Comparison of ENCODE assay signal across 10 mouse cellular contexts in genomic region chr3:87745036-87745659, GRCm38 (mm10). TPM values are rescaled to one million over a fixed set of nuclear protein-coding genes. Genes with fewer than 3 reads are reported as not detected.
DNase-seq lines count a peak whose midpoint lies in the region; ATAC-seq and TF ChIP-seq lines count a peak whose summit lies in the region.
"Had no signal": no experiment of that assay in that cellular context is flagged by ENCODE, and none has a peak within 500 bp of the region (broad histone marks: within the 10 kb centered on the region; RNA-seq: fewer than 3 reads in every experiment).

No protein-coding gene starts in this region.

- H3K4me2 ChIP-seq in heart, postnatal 0 days (ENCODE audit: low read depth, low read length), result peak overlapping the region; percentile 37
- peak overlapping the region; percentile 28 for H3K4me2 ChIP-seq in embryonic facial prominence, embryonic 11.5 days (ENCODE audit: low read depth, low read length)
- peak overlapping the region; percentile 40 for H3K4me2 ChIP-seq in hindbrain, embryonic 14.5 days (replicated peaks)
- peak overlapping the region; percentile 26 for H3K4me2 ChIP-seq in midbrain, embryonic 11.5 days

- WGBS in heart, postnatal 0 days, result 34% methylated on average over 18 of the region's 18 CpGs
- 29% methylated on average over 17 of the region's 18 CpGs for WGBS in embryonic facial prominence, embryonic 11.5 days
- 35% methylated on average over 18 of the region's 18 CpGs for WGBS in hindbrain, embryonic 14.5 days
- 40% methylated on average over 18 of the region's 18 CpGs for WGBS in midbrain, embryonic 11.5 days

- intact Hi-C loops in heart, postnatal 14 days (cut with DNase I), result no loop called here

- H3K9ac ChIP-seq in heart, postnatal 0 days (replicated peaks; ENCODE audit: low read depth, low read length), result no peak overlapping the region
- H3K9ac ChIP-seq in embryonic facial prominence, embryonic 11.5 days (replicated peaks; ENCODE audit: low read length), result no peak overlapping the region; the same call in 1 of the 2 replicates
- no peak overlapping the region for H3K9ac ChIP-seq in hindbrain, embryonic 14.5 days
- peak overlapping the region; percentile 31 for H3K9ac ChIP-seq in midbrain, embryonic 11.5 days (ENCODE audit: low read length)

- H3K27ac ChIP-seq in heart, postnatal 0 days (ENCODE audit: low read depth), result no peak overlapping the region
- H3K27ac ChIP-seq in embryonic facial prominence, embryonic 11.5 days (replicated peaks; ENCODE audit: low read depth, low read length), result 0 out of 2 replicates have a peak overlapping the region, but pooled peaks have one; percentile 16
- no peak overlapping the region for H3K27ac ChIP-seq in hindbrain, embryonic 14.5 days
- H3K27ac ChIP-seq in midbrain, embryonic 11.5 days (ENCODE audit: low read depth, low read length), result no peak overlapping the region

- H3K4me1 ChIP-seq in heart, postnatal 0 days (ENCODE audit: control insufficient read depth, insufficient read depth), result no peaks in the 10 kb centered on the region
- H3K4me1 ChIP-seq in embryonic facial prominence, embryonic 11.5 days (ENCODE audit: control insufficient read depth, insufficient read depth, low read length), result peaks cover 2% of the 10 kb centered on the region
- H3K4me1 ChIP-seq in hindbrain, embryonic 14.5 days (replicated peaks; ENCODE audit: control insufficient read depth, insufficient read depth, low read length), result peaks cover 6% of the 10 kb centered on the region; the same call in 1 of the 2 replicates
- peaks cover 14% of the 10 kb centered on the region for H3K4me1 ChIP-seq in midbrain, embryonic 11.5 days (ENCODE audit: control insufficient read depth, insufficient read depth, low read length)

- no peaks in the 10 kb centered on the region for H3K36me3 ChIP-seq in heart, postnatal 0 days (replicated peaks; ENCODE audit: control insufficient read depth, insufficient read depth, low read length)
- no peaks in the 10 kb centered on the region for H3K36me3 ChIP-seq in embryonic facial prominence, embryonic 11.5 days (replicated peaks; ENCODE audit: control insufficient read depth, insufficient read depth, low read depth, low read length)
- peaks cover 14% of the 10 kb centered on the region for H3K36me3 ChIP-seq in hindbrain, embryonic 14.5 days (replicated peaks; ENCODE audit: control insufficient read depth, insufficient read depth)
- no peaks in the 10 kb centered on the region for H3K36me3 ChIP-seq in midbrain, embryonic 11.5 days (ENCODE audit: control insufficient read depth, insufficient read depth, low read length)

- DNase-seq in heart, postnatal 0 days (ENCODE audit: low spot score), result no peak
- DNase-seq in heart, postnatal 14 days, result no peak
- DNase-seq in embryonic facial prominence, embryonic 11.5 days (ENCODE audit: low spot score), result peak; percentile 39
- DNase-seq in hindbrain, embryonic 14.5 days (ENCODE audit: low spot score), result no peak
- peak; percentile 91 for DNase-seq in midbrain, embryonic 11.5 days (ENCODE audit: low spot score, missing footprints)
- DNase-seq in B cell, adult 2 months, result no peak
- DNase-seq in right cerebral cortex, postnatal 14 days, result no peak
- no peak for DNase-seq in thymus, postnatal 10 days (ENCODE audit: low spot score in 2 of 2)

- TF ChIP-seq CTCF in heart, postnatal 0 days (IDR thresholded peaks at IDR 0.05; ENCODE audit: low read depth), result no peak

- no peak overlapping the region for H3K4me3 ChIP-seq in heart, postnatal 0 days (ENCODE audit: low read depth, low read length)
- H3K4me3 ChIP-seq in embryonic facial prominence, embryonic 11.5 days (ENCODE audit: low read depth, low read length), result no peak overlapping the region; the same call in 1 of the 2 replicates
- H3K4me3 ChIP-seq in hindbrain, embryonic 14.5 days (replicated peaks; ENCODE audit: low read length), result no peak overlapping the region
- H3K4me3 ChIP-seq in midbrain, embryonic 11.5 days (ENCODE audit: low read depth, low read length), result no peak overlapping the region

- peaks cover 5% of the 10 kb centered on the region; the same call in 1 of the 2 replicates for H3K27me3 ChIP-seq in heart, postnatal 0 days (ENCODE audit: control insufficient read depth, insufficient read depth, low read length)
- no peaks in the 10 kb centered on the region for H3K27me3 ChIP-seq in embryonic facial prominence, embryonic 11.5 days (ENCODE audit: control insufficient read depth, insufficient read depth, low read length)
- H3K27me3 ChIP-seq in hindbrain, embryonic 14.5 days (ENCODE audit: control insufficient read depth, insufficient read depth, low read length), result no peaks in the 10 kb centered on the region
- H3K27me3 ChIP-seq in midbrain, embryonic 11.5 days (ENCODE audit: control insufficient read depth, insufficient read depth, low read length), result no peaks in the 10 kb centered on the region; the same call in 1 of the 2 replicates

- ATAC-seq in heart, postnatal 0 days (ENCODE audit: insufficient read depth, low read depth), result no peak
- ATAC-seq in embryonic facial prominence, embryonic 11.5 days (replicated peaks; ENCODE audit: insufficient number of reproducible peaks, low FRiP score, low TSS enrichment, low read depth), result no peak
- no peak for ATAC-seq in hindbrain, embryonic 14.5 days (ENCODE audit: low FRiP score)
- peak; percentile 61; the same call in 1 of the 2 replicates for ATAC-seq in midbrain, embryonic 11.5 days (ENCODE audit: low FRiP score)

- H3K9me3 ChIP-seq in heart, postnatal 0 days (replicated peaks; ENCODE audit: control insufficient read depth, low read length), result no peaks in the 10 kb centered on the region
- no peaks in the 10 kb centered on the region for H3K9me3 ChIP-seq in embryonic facial prominence, embryonic 11.5 days (replicated peaks; ENCODE audit: control insufficient read depth, low read length)
- no peaks in the 10 kb centered on the region for H3K9me3 ChIP-seq in hindbrain, embryonic 14.5 days (ENCODE audit: control insufficient read depth, low read length)
- no peaks in the 10 kb centered on the region for H3K9me3 ChIP-seq in midbrain, embryonic 11.5 days (ENCODE audit: control insufficient read depth, low read length)

- TF ChIP-seq EP300 in heart, postnatal 0 days (IDR thresholded peaks at IDR 0.05; ENCODE audit: low read depth), result no peak

RNA-seq across cellular contexts. Expression of gene Lrrc71, which starts 3.3 kb away (rescaled TPM):
- total RNA-seq in heart, postnatal 0 days (2014; rRNA removed; ENCODE audit: low replicate concordance), result 0.54 and 1.5 TPM in 2 replicates
- 0.12 and 0.38 TPM in 2 replicates for polyA plus RNA-seq in heart, postnatal 0 days (2015; fragmentation: Nextera tagmentation; extraction: Ambion mirVana)
- under 1 TPM; 0.44 to 0.48 TPM for total RNA-seq in heart, postnatal 14 days (2021)
- polyA plus RNA-seq in embryonic facial prominence, embryonic 11.5 days (2014; fragmentation: Nextera tagmentation; extraction: Ambion mirVana), result 0.26 TPM in 1 of 2 replicates, not detected in the other
- 0.54 and 0.89 TPM in 2 replicates for polyA plus RNA-seq in hindbrain, embryonic 14.5 days (2014; fragmentation: Nextera tagmentation; extraction: Ambion mirVana)
- 0.08 and 0.21 TPM in 2 replicates for polyA plus RNA-seq in midbrain, embryonic 11.5 days (2014; fragmentation: Nextera tagmentation; extraction: Ambion mirVana)
- total RNA-seq: granulocyte monocyte progenitor cell, adult 5-6 weeks had no signal

RNA-seq across cellular contexts. Expression of gene Ntrk1, which starts 49.8 kb away (rescaled TPM):
- 0.11 and 0.62 TPM in 2 replicates for total RNA-seq in heart, postnatal 0 days (2014; rRNA removed; ENCODE audit: low replicate concordance)
- polyA plus RNA-seq in heart, postnatal 0 days (2015; fragmentation: Nextera tagmentation; extraction: Ambion mirVana), result 0.15 and 0.16 TPM in 2 replicates
- total RNA-seq in heart, postnatal 14 days (2021), result under 1 TPM; 0.29 to 0.31 TPM
- polyA plus RNA-seq in embryonic facial prominence, embryonic 11.5 days (2014; fragmentation: Nextera tagmentation; extraction: Ambion mirVana), result 7.4 and 8.1 TPM in 2 replicates
- 1.7 and 4.3 TPM in 2 replicates for polyA plus RNA-seq in hindbrain, embryonic 14.5 days (2014; fragmentation: Nextera tagmentation; extraction: Ambion mirVana)
- 2.4 and 3.2 TPM in 2 replicates for polyA plus RNA-seq in midbrain, embryonic 11.5 days (2014; fragmentation: Nextera tagmentation; extraction: Ambion mirVana)
- total RNA-seq: common myeloid progenitor, adult 5-6 weeks; granulocyte monocyte progenitor cell, adult 5-6 weeks had no signal

RNA-seq across cellular contexts. Expression of gene Insrr, which starts 51.6 kb away (rescaled TPM):
- total RNA-seq in heart, postnatal 0 days (2014; rRNA removed; ENCODE audit: low replicate concordance), result not detected in 2 replicates
- not detected in 2 replicates for polyA plus RNA-seq in heart, postnatal 0 days (2015; fragmentation: Nextera tagmentation; extraction: Ambion mirVana)
- total RNA-seq in heart, postnatal 14 days (2021), result under 1 TPM; 0.24 TPM
- 0.86 and 0.94 TPM in 2 replicates for polyA plus RNA-seq in embryonic facial prominence, embryonic 11.5 days (2014; fragmentation: Nextera tagmentation; extraction: Ambion mirVana)
- 0.52 and 1.3 TPM in 2 replicates for polyA plus RNA-seq in hindbrain, embryonic 14.5 days (2014; fragmentation: Nextera tagmentation; extraction: Ambion mirVana)
- polyA plus RNA-seq in midbrain, embryonic 11.5 days (2014; fragmentation: Nextera tagmentation; extraction: Ambion mirVana), result 0.51 and 0.71 TPM in 2 replicates
- total RNA-seq: common myeloid progenitor, adult 5-6 weeks; granulocyte monocyte progenitor cell, adult 5-6 weeks had no signal

Comparison
In these comparisons a context has a peak if more than half of its experiments do, and no peak if none do; other contexts are left out.
1. DNase-seq: peak in embryonic facial prominence, embryonic 11.5 days (single experiment) and midbrain, embryonic 11.5 days (single experiment); none in heart, postnatal 0 days (single experiment), heart, postnatal 14 days (0 of 2), hindbrain, embryonic 14.5 days (single experiment), B cell, adult 2 months (0 of 2), right cerebral cortex, postnatal 14 days (single experiment) and thymus, postnatal 10 days (0 of 2).
2. Peak in every context shown above with its lines, with median percentiles within 50 percentile points of each other: H3K4me2 ChIP-seq.